Mouse (Mus musculus) ES-Bruce4 (cell line): Measurements from ENCODE around the gene Gpx7. TPM values are rescaled to one million over a fixed set of nuclear protein-coding genes. Genes with fewer than 3 reads are reported as not detected.

Source experiments
- H3K27ac ChIP-seq: 2 replicates; pipeline ENCODE4 v1.5.1; 2012; ENCODE audit warnings: low read length, inconsistent platforms; ENCODE audit not compliant: insufficient read depth
- H3K27me3 ChIP-seq: 2 replicates; pipeline ENCODE4 v1.6.1; 2012; ENCODE audit warnings: mild to moderate bottlenecking, low read length, inconsistent platforms; ENCODE audit not compliant: control insufficient read depth, poor library complexity, insufficient read depth, severe bottlenecking
- H3K36me3 ChIP-seq: 2 replicates; pipeline ENCODE4 v1.6.1; 2012; ENCODE audit warnings: inconsistent platforms, mild to moderate bottlenecking, low read length, moderate library complexity; ENCODE audit not compliant: control insufficient read depth, poor library complexity, insufficient read depth, severe bottlenecking
- H3K4me1 ChIP-seq: one replicate; pipeline ENCODE4 v1.8.1; 2011; ENCODE audit warnings: low read length; ENCODE audit not compliant: control insufficient read depth, insufficient read depth
- H3K4me3 ChIP-seq: 2 replicates; pipeline ENCODE4 v1.5.1; 2011; ENCODE audit warnings: low read depth, mild to moderate bottlenecking, low read length
- H3K9ac ChIP-seq: 2 replicates; pipeline ENCODE4 v1.6.1; 2012; ENCODE audit warnings: low read depth, mild to moderate bottlenecking, inconsistent platforms; ENCODE audit not compliant: poor library complexity, severe bottlenecking
- H3K9me3 ChIP-seq: replicated peaks from 2 replicates; pipeline ENCODE4 v1.6.1; 2012; ENCODE audit warnings: mild to moderate bottlenecking, low read length, inconsistent platforms; ENCODE audit not compliant: control insufficient read depth, poor library complexity, insufficient read depth, severe bottlenecking
- CTCF ChIP-seq: IDR thresholded peaks from one replicate; pipeline ENCODE4 v1.8.1; 2011; ENCODE audit warnings: low read depth, low read length
- EP300 ChIP-seq: IDR thresholded peaks from 2 replicates; pipeline ENCODE4 v1.6.1; 2011; ENCODE audit warnings: low read depth, low read length; ENCODE audit not compliant: insufficient read depth
- POLR2A ChIP-seq: IDR thresholded peaks from one replicate; pipeline ENCODE4 v1.8.1; 2011; ENCODE audit warnings: low read length; ENCODE audit not compliant: insufficient read depth
- polyA plus RNA-seq: library from polyadenylated mRNA; stranded (reverse); fragments of >200 nt; gene quantifications from 2 replicates; pipeline ENCODE4 v1.2.4, GENCODE M21; 2011; ENCODE audit warnings: low read depth; ENCODE audit not compliant: missing spikeins, insufficient read depth, insufficient read length

Gene Gpx7
- polyA plus RNA-seq, 1 experiment, result 11.5 TPM

- H3K27me3 ChIP-seq, result no peaks in the 10 kb centered on the region
- H3K9ac ChIP-seq, result no peak overlapping the region
- H3K27ac ChIP-seq, result no peak overlapping the region
- H3K4me3 ChIP-seq, result no peak overlapping the region
- no peak for TF ChIP-seq CTCF
- no peak for TF ChIP-seq POLR2A
- no peak for TF ChIP-seq EP300
- no peaks in the 10 kb centered on the region for H3K4me1 ChIP-seq
- H3K9me3 ChIP-seq, result no peaks in the 10 kb centered on the region
- H3K36me3 ChIP-seq, result no peaks in the 10 kb centered on the region
Observed at GRCm38 (mm10) chr4:108400395-108400794, 6.4 kb downstream of the Gpx7 start.

DNA sequence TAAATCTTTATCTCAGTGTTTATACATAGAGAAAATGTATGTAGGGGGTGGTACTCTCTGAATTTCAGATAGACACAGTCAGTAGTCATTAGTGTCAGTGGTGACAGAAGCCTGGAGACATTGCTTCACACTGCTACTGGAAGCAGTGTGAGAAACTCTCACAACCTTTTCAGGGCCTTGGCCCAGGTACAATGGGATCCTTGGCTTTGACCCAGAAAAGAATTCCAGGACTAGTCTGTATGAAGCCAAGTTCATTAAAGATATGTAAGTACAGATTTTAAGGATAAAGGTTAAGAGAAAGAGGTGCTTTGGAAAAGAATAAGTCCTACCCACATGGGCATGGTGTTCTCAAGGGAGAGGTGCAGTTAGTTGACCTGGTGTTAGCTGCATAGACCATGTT lies 12.5 kb downstream of the Gpx7 start:
- H3K27ac ChIP-seq, result no peak overlapping the region
- peaks cover 3% of the 10 kb centered on the region for H3K4me1 ChIP-seq
- H3K27me3 ChIP-seq, result no peaks in the 10 kb centered on the region; the same call in 1 of the 2 replicates
- H3K36me3 ChIP-seq, result no peaks in the 10 kb centered on the region
- no peak overlapping the region for H3K9ac ChIP-seq
- no peak overlapping the region for H3K4me3 ChIP-seq
- H3K9me3 ChIP-seq, result no peaks in the 10 kb centered on the region; the same call in 1 of the 2 replicates
- TF ChIP-seq EP300, result no peak
- TF ChIP-seq POLR2A, result no peak
- no peak for TF ChIP-seq CTCF

GRCm38 (mm10) chr4:108392558-108392957 lies 14.2 kb downstream of the Gpx7 start:
- no peaks in the 10 kb centered on the region for H3K36me3 ChIP-seq
- H3K27me3 ChIP-seq, result no peaks in the 10 kb centered on the region; the same call in 1 of the 2 replicates
- TF ChIP-seq CTCF (no peak), EP300 (no peak), POLR2A (no peak)
- no peak overlapping the region for H3K9ac ChIP-seq
- H3K4me1 ChIP-seq, result peaks cover 3% of the 10 kb centered on the region
- no peaks in the 10 kb centered on the region; the same call in 1 of the 2 replicates for H3K9me3 ChIP-seq
- H3K27ac ChIP-seq, result no peak overlapping the region
- H3K4me3 ChIP-seq, result no peak overlapping the region

DNA sequence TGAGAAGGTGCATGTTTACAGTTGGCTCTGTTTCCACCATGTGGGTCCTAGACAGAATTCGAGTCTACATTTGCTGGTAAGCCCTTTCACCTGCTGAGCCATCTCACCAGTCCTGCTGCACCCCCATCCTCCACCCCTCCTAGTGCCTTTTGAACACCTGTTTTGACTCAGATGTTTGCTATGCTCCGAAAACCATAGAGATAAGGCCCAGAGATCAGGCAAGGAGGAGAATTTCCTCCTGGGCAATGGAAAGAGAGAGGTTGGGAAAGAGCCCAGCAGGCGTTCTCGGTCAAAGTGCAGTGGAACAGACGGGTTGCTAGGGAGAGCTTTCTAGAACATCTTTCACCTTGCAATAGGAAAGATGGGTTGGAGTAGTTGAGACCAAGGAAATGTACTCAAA lies 15.6 kb downstream of the Gpx7 start:
- H3K4me3 ChIP-seq, result no peak overlapping the region
- no peaks in the 10 kb centered on the region; the same call in 1 of the 2 replicates for H3K27me3 ChIP-seq
- no peaks in the 10 kb centered on the region; the same call in 1 of the 2 replicates for H3K9me3 ChIP-seq
- no peaks in the 10 kb centered on the region for H3K36me3 ChIP-seq
- peaks cover 6% of the 10 kb centered on the region for H3K4me1 ChIP-seq
- no peak overlapping the region for H3K9ac ChIP-seq
- no peak for TF ChIP-seq EP300
- H3K27ac ChIP-seq, result no peak overlapping the region

DNA sequence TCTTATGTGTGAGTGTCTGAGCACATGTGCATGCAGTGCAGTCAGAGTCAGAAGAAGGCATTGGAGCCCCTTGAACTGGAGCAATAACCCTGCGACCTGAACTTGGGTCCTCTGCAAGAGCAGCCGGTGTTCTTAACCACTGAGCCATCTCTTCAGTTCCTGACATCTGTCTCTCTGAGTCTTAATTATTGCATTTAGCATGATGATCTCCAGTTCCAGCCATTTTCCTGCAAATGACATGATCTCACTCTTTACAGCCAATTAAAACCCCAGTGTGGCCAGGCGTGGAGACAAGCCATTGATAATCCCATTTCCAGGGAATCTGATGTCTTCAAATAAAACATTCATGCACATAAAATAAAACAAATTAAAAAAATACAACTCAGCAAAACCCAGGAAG lies 18.0 kb downstream of the Gpx7 start:
- H3K36me3 ChIP-seq, result no peaks in the 10 kb centered on the region
- no peak overlapping the region for H3K4me3 ChIP-seq
- H3K27me3 ChIP-seq, result no peaks in the 10 kb centered on the region
- no peak overlapping the region for H3K27ac ChIP-seq
- no peak for TF ChIP-seq POLR2A
- no peak for TF ChIP-seq EP300
- no peak for TF ChIP-seq CTCF
- H3K9me3 ChIP-seq, result no peaks in the 10 kb centered on the region; the same call in 1 of the 2 replicates
- no peak overlapping the region for H3K9ac ChIP-seq
- peaks cover 8% of the 10 kb centered on the region for H3K4me1 ChIP-seq

- Histone ChIP-seq H3K4me3 (peak overlapping the region; percentile 17), H3K4me1 (peaks cover 8% of the 10 kb centered on the region), H3K27ac (peak overlapping the region; percentile 76), H3K36me3 (no peaks in the 10 kb centered on the region), H3K9ac (peak overlapping the region; percentile 21; the same call in 1 of the 2 replicates), H3K9me3 (no peaks in the 10 kb centered on the region), H3K27me3 (no peaks in the 10 kb centered on the region)
- TF ChIP-seq POLR2A, result no peak
- TF ChIP-seq CTCF, result no peak
- peak; percentile 84; the same call in 1 of the 2 replicates for TF ChIP-seq EP300
Observed at GRCm38 (mm10) chr4:108387681-108388253, 19.0 kb downstream of the Gpx7 start.
